Mouse (Mus musculus): ENCODE data around the gene Sin3a.

DNA sequence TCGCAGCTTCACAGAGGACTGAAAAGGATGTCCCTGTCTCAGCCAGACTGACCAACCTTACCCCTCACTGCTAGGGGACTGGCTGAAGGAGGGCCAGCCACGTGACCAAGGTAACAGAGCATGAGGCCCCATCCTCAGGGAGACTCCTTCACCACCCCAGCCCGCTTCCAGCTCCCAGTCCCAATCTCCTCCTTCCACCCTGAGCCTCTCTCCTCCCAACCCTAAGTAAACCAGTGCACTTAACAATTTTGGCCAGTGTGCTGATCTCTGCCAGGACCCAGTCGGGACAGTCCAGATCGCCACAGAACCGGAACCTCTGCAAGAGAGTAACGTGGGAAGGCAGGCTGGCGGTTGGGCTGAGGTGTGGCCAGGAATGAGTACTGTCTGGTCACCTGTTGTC lies 85.0 kb downstream of the Sin3a start:
- TF ChIP-seq MAFK (IDR thresholded peaks at IDR 0.05; ENCODE audit: borderline replicate concordance, low read depth, low read length) = no peak
- no peak for TF ChIP-seq POLR2A (IDR thresholded peaks at IDR 0.05; ENCODE audit: control insufficient read depth in 1 of 2, insufficient read depth in 1 of 2, low read depth in 1 of 2, low read length in 2 of 2, poor library complexity in 1 of 2)
- no peak for TF ChIP-seq CTCF (IDR thresholded peaks at IDR 0.05 in 2 of 3, conservative IDR thresholded peaks at IDR 0.05 in 1 of 3; ENCODE audit: control insufficient read depth in 1 of 3, insufficient read depth in 1 of 3, low read depth in 2 of 3, low read length in 3 of 3, poor library complexity in 1 of 3, severe bottlenecking in 1 of 3)
- TF ChIP-seq ZC3H11A (IDR thresholded peaks at IDR 0.05; ENCODE audit: low read depth, low read length) = no peak
- no peak for TF ChIP-seq GATA1 (IDR thresholded peaks at IDR 0.05; ENCODE audit: low read depth, low read length)
- TF ChIP-seq USF1 (IDR thresholded peaks at IDR 0.05; ENCODE audit: low read depth, low read length) = no peak
- TF ChIP-seq MAX (IDR thresholded peaks at IDR 0.05; ENCODE audit: low read length) = no peak
- TF ChIP-seq EP300 (IDR thresholded peaks at IDR 0.05; ENCODE audit: low read depth in 1 of 2, low read length in 2 of 2) = no peak
- TF ChIP-seq MEF2A (IDR thresholded peaks at IDR 0.05; ENCODE audit: extremely low read depth, insufficient replicate concordance, low read depth, low read length, poor library complexity, severe bottlenecking) = no peak
- TF ChIP-seq TCF12 (IDR thresholded peaks at IDR 0.05; ENCODE audit: low read depth, low read length) = no peak
- no peak for TF ChIP-seq KAT2A (conservative IDR thresholded peaks at IDR 0.05; ENCODE audit: low read depth, low read length)

All from MEL (cell line).